Mouse (Mus musculus) cortical plate, adult 2 months (tissue): Measurements from ENCODE around the gene Ddx27. TPM values are rescaled to one million over a fixed set of nuclear protein-coding genes. Genes with fewer than 3 reads are reported as not detected.

Experiments used
- H3K27ac ChIP-seq: fragments of 200-500 bp; 2 replicates; pipeline ENCODE4 v1.5.1; 2012; ENCODE audit warnings: low read length, control low read depth, inconsistent platforms; ENCODE audit not compliant: insufficient read depth
- H3K4me1 ChIP-seq: fragments of 200-500 bp; 2 replicates; pipeline ENCODE4 v1.6.1; 2011; ENCODE audit warnings: low read length; ENCODE audit not compliant: control insufficient read depth, insufficient read depth
- H3K4me3 ChIP-seq: fragments of 200-500 bp; 2 replicates; pipeline ENCODE4 v1.5.1; 2011; ENCODE audit warnings: mild to moderate bottlenecking, low read length, control low read depth; ENCODE audit not compliant: insufficient read depth
- CTCF ChIP-seq: fragments of 200-500 bp; IDR thresholded peaks from 2 replicates; pipeline ENCODE4 v1.5.1; 2011; ENCODE audit warnings: mild to moderate bottlenecking, control low read depth, low read length; ENCODE audit not compliant: insufficient read depth; ENCODE audit errors: extremely low read depth
- POLR2A ChIP-seq: fragments of 200-500 bp; IDR thresholded peaks from 2 replicates; pipeline ENCODE4 v1.6.1; 2011; ENCODE audit warnings: mild to moderate bottlenecking, low read length, control low read depth; ENCODE audit not compliant: insufficient read depth; ENCODE audit errors: extremely low read depth
- polyA plus RNA-seq: library from polyadenylated mRNA; depleted of rRNA; stranded (reverse); fragments of >200 nt; gene quantifications from 2 replicates; pipeline ENCODE4 v1.2.3, GENCODE M21; 2012

The Ddx27 gene
- polyA plus RNA-seq, 1 experiment: 35.6 TPM

DNA sequence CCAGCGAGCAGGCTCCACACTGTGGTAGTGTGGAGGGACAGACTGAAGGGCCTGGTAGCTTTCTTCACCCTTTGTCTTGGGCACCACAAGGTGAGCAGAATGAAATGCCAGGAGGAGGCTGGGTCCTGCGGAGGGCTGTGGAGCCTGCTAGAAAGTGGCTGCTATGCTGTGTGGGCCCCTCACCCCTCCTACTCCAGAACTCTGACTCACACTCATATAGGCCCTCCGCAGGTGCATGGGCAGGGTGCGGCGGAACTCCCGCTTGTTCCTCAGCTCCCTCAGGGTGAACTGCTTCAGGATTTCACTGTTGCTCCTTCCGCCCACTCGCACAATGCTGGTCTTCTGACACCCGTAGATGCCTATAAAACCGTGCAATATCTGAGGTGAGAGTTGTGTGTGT lies 33.2 kb downstream of the Ddx27 start:
- Histone ChIP-seq H3K4me3 (no peak overlapping the region), H3K27ac (no peak overlapping the region), H3K4me1 (no peaks in the 10 kb centered on the region; the same call in 1 of the 2 replicates)
- no peak for TF ChIP-seq CTCF

DNA sequence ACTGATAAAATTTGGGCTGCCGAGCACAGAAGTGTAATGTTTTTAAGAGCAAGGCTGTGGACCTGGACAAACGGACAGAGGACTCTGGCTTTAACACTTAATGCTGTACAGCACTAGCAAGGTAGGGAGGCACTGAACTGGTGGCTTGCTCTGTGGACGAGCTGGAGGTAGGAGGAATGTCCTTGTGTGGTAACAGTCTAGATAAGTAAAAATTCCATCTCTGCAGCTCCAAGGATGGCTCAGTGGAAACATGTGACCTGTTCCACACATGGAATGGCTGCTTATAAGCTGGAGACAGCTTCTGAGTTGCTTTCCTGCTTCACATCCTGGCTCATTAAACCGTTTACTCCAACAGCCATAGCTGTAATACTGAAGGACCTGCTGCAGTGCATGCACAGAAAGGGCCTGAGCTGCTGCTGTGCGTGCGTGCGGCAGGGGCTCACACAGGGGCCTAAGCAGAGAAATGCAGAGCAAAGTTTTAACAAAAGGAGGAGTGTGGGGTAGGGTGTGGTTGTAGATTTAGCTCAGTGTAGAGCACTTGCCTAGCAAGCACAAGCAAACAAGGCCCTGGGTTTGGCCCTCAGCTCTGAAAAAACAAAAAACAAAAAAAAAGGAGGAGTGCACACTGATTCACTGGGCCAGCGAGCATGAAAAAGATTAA lies 33.8 kb downstream of the Ddx27 start:
- Histone ChIP-seq H3K4me3 (no peak overlapping the region), H3K4me1 (no peaks in the 10 kb centered on the region; the same call in 1 of the 2 replicates), H3K27ac (no peak overlapping the region)
- no peak for TF ChIP-seq CTCF
- TF ChIP-seq POLR2A: no peak

DNA sequence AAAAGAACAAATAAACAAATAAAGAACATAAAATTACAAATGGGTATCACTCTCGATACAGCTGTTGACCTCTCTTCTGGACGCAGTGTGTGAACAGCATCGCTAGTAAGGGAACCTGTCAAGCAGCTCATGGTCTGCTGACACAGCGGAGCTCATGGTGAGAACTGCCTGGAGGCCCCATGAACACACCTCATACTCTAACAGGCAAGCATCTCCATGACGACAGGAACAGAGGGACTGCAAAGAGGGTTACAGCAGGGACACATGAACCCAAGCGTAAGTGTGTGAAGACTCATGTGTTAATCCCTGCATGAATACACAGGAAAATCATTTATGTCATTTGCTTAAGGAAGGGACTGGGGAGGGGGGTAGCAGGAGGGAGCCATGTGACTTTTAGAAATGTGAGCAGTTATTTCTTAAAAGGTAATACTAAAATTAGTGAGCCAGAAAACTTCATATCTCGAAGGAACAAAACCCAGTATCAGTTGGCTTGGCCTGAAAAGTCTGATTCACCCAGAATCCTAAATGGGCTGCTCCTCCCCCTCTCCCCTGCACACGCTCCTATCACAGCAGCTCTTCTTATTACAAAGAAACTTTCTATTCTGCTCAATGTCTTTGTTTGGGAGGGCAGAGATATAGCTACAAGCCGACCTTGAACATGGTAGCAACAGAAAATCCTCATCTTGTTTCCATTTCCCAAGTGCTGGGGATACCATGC lies 38.3 kb downstream of the Ddx27 start:
- Histone ChIP-seq H3K27ac (no peak overlapping the region), H3K4me1 (peaks cover 4% of the 10 kb centered on the region; the same call in 1 of the 2 replicates), H3K4me3 (no peak overlapping the region)
- TF ChIP-seq POLR2A (no peak), CTCF (no peak)

DNA sequence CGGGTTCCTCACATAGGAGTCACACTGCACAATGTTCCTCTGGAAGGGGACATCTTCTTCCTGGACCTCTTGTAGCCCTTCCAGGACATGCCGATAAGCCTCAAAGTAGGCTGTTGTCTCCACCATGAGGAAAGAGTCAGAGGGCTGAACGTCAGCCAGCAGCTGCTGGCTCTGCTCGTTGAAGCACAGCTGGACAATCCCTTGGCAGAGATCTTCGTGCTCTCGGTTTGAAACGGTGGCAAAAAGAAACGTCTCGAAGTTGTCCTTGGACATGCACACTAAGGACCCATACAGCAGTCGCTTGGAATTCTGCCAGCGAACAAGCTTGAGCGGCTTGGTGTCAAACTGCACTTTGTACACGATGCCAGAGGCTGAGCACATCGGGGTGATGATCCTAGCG lies 40.4 kb downstream of the Ddx27 start:
- TF ChIP-seq CTCF: no peak
- no peak for TF ChIP-seq POLR2A
- no peak overlapping the region for H3K4me3 ChIP-seq
- H3K27ac ChIP-seq: no peak overlapping the region
- peaks cover 4% of the 10 kb centered on the region for H3K4me1 ChIP-seq

DNA sequence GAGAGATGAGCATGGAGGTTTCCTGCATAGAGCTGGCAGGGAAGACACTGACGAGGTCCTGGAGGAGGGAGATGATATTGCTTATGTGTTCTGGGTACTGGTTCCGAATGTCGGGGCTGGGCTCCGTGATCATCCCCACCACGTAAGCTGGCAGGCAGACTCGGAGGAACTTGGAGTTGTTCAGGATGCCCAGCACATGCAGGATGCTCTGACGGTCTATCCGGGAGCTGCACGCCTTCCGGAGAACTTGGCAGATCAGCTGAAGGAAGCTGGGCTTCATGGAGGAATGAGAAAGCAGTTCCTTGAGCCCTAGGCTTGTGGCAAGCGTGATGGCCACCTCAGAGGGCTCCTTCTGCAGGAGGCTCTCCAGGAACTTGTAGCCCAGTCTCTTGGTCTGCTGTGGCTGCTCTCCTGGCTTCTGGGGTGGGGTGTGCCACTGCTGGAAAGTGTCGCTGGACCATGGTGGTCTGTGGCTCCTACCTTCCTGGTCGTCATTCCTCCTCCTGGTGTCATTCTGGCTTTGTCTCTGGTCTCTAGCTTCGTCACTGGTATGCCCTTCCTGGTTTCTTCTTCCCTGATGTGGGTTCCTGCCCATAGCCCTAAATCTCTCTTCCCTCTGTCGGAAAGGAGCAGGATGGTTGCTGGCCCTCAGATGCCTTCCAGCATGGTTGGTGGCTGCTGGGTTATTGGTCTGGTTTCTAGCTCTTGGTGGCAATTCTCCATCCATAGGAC lies 41.4 kb downstream of the Ddx27 start:
- Histone ChIP-seq H3K27ac (no peak overlapping the region), H3K4me1 (peaks cover 5% of the 10 kb centered on the region), H3K4me3 (no peak overlapping the region)
- TF ChIP-seq CTCF (no peak), POLR2A (no peak)

DNA sequence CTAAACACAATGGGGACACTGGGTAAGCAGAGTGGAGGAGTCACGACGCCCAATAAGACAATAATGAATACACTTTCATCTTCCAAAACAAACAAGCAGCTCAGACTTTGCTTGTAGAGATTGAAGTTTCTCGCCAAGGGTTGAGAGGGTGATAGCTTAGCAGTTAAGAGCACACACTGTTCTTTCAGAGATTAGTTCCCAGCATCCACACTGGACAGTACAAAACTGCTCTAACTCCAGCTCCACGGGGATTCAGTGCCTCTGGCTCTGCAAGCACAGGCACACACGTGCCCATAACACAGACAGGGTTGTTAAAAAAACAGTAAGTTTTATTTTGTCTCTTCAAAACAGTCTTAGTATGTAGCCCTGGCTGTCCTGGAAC lies 41.9 kb downstream of the Ddx27 start:
- Histone ChIP-seq H3K4me1 (peaks cover 5% of the 10 kb centered on the region), H3K27ac (no peak overlapping the region), H3K4me3 (no peak overlapping the region)
- TF ChIP-seq CTCF: no peak
- TF ChIP-seq POLR2A: no peak

DNA sequence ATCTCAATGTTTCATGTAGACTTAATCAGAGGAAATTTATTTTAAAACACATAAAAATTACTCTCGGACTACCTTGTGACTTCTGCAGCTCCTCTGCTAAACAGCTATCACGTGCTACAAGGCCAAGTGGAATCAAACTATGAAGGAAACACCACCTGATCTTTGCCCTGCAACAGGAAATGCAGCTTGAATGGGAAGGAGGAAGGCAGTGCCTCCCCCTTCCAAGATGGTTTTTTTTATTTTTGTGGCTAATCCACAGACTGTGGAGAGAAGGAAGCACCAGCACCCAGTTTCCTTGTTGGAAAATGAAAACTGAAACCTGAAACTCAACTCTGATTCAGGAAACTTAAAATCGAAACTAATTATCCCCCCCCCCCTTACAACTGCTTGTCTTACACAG lies 43.2 kb downstream of the Ddx27 start:
- Histone ChIP-seq H3K27ac (no peak overlapping the region), H3K4me3 (no peak overlapping the region), H3K4me1 (peaks cover 5% of the 10 kb centered on the region)
- no peak for TF ChIP-seq POLR2A
- TF ChIP-seq CTCF: no peak

DNA sequence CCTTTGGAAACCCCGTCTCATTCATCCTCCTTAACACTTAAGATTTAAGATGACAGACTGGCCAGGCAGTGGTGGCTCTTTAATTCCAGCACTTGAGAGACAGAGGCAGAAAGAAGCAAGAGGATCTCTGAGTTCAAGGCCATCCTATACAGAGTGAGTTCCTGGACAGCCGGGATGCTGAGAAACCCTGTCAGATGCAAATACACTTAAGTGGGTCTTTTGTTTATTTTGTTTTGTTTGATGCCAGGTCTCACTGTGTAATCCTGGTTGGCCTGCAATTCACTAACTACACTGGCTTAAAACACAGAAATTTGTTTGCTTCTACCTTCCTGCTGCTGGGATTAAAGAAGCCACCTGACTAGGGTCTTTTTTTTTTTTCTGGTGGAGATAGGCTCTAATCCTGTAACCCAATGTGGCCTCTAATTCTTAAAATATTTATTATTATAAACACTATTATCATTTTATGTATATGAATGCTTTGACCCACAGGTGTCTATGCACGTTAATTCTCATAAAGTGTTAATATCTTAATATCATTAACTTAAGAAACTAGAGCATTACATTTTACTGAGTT lies 43.9 kb downstream of the Ddx27 start:
- TF ChIP-seq CTCF (no peak), POLR2A (no peak)

DNA sequence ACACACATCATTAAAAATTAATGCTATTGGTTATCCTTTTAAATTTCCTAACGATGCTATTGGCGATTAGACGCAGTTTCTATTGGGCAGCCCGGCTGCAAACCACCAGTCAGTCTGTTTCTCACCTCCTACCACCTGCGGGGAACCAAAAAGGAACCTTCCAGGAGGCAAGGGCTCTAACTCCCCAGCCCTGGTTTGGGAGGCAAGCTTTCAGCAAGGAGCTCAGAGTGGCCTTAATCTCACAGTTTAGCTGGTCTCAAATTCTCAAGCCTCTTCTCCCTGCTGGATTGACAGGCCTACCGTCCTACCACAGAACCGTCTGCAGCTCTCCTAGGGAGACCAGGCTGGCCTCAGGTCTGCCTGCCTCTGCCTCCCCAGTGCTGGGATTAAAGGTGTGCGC lies 44.5 kb downstream of the Ddx27 start:
- TF ChIP-seq POLR2A (no peak), CTCF (no peak)
- no peak overlapping the region; the same call in 1 of the 2 replicates for H3K4me3 ChIP-seq
- H3K4me1 ChIP-seq: peaks cover 7% of the 10 kb centered on the region
- no peak overlapping the region for H3K27ac ChIP-seq

More for the DNA sequence above, 43.9 kb downstream of the Ddx27 start:
- Histone ChIP-seq H3K4me3 (no peak overlapping the region), H3K4me1 (peaks cover 7% of the 10 kb centered on the region), H3K27ac (no peak overlapping the region)
